Mouse (Mus musculus) spleen, postnatal 14 days (tissue): ENCODE results near the gene Gm3187.
"Not testable (repeated sequence)": the region's sequence is repeated elsewhere in the genome, so short reads cannot be mapped to it uniquely, and the experiment has no call there.

Experiments used
- DNase-seq, 2 experiments: peaks; one replicate each; pipeline ENCODE4 v3.0.0; 2021 to 2022; ENCODE audit warnings: low spot score in 2 of 2

The Gm3187 gene

GRCm38 (mm10) chr14:5483907-5484306, at the start of gene Gm3187:
TSS of gene Gm3187 (plus strand) at chr14:5484207.
- DNase-seq: not testable (repeated sequence)

- DNase-seq: not testable (repeated sequence)
Observed at GRCm38 (mm10) chr14:5455367-5455766, 28.6 kb upstream of the Gm3187 start, which contains the start of gene Gm3194. TSS of gene Gm3194 (minus strand) at chr14:5455467.

- DNase-seq: not testable (repeated sequence)
Observed at GRCm38 (mm10) chr14:5460469-5460868, 23.5 kb upstream of the Gm3187 start.

- DNase-seq: not testable (repeated sequence)
Observed at GRCm38 (mm10) chr14:5477730-5478129, 6.3 kb upstream of the Gm3187 start, which contains the start of gene Gm8246. TSS of gene Gm8246 (minus strand) at chr14:5477830.

- not testable (repeated sequence) for DNase-seq
Observed at GRCm38 (mm10) chr14:5501374-5501773, 17.4 kb downstream of the Gm3187 start, which contains the start of gene Gm3488. TSS of gene Gm3488 (plus strand) at chr14:5501674.

- DNase-seq: not testable (repeated sequence)
Observed at GRCm38 (mm10) chr14:5538196-5538595, 54.2 kb downstream of the Gm3187 start, which contains the start of gene Gm3532. TSS of gene Gm3532 (plus strand) at chr14:5538496.
